Mouse (Mus musculus) bone marrow, adult 2 months (tissue): ENCODE measurements around the gene Ehd4.

Experiments
- CTCF ChIP-seq: fragments of 200-500 bp; IDR thresholded peaks from 2 replicates; pipeline ENCODE4 v1.5.1; 2011; ENCODE audit warnings: low read length, control low read depth; ENCODE audit not compliant: control insufficient read depth, insufficient read depth
- POLR2A ChIP-seq: fragments of 200-500 bp; IDR thresholded peaks from 2 replicates; pipeline ENCODE4 v1.6.1; 2011; ENCODE audit warnings: low read depth, mild to moderate bottlenecking, control low read depth, low read length, borderline replicate concordance; ENCODE audit not compliant: control insufficient read depth

DNA sequence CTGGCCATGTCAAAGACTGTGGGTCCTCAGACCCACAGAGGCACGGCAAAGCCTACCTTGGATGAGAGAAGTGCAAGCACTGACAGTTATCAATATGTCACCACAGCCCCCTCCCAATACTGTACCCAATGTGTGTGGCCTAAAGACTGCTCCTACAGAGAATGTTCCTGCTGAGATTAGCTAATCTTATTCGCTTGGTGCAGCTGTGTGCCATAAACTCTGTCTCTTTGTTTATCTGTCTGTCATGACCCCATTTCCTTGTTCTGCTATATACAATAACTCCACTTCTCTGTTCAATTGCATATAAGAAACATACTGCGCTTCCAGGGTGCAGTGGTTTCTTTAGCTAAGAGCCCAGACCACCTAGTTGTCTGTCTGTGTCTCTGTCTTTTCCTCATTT lies 48.5 kb downstream of the Ehd4 start:
- TF ChIP-seq CTCF = no peak
- TF ChIP-seq POLR2A = no peak
